Mouse (Mus musculus): ENCODE data around the gene Spon2.

Spon2 gene

GRCm38 (mm10) chr5:33218746-33219449, 643 bp upstream of the Spon2 start:
- no peak for DNase-seq (ENCODE audit: extremely low spot score, low spot score)

DNA sequence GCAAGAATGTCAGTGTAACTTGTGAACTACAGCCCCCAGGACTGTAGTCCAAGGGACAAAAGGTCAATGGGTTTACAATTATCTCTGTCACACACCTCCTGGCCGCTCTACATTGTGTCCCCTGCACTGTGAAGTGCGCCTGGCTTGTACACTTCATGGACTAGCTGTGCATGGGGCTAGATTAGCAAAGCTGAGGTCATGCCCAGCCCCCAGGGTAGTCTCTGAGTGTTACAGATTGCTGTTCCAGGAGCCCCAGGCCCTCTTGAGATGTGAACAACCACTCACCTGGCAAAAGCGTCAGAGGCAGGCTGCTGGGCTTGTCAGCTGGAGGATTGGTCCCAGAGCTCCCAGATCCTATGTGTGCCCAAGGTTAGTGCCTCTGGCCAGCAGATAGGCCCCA, 592 bp downstream of the Spon2 start:
- no peak for DNase-seq (ENCODE audit: extremely low spot score, low spot score)

DNA sequence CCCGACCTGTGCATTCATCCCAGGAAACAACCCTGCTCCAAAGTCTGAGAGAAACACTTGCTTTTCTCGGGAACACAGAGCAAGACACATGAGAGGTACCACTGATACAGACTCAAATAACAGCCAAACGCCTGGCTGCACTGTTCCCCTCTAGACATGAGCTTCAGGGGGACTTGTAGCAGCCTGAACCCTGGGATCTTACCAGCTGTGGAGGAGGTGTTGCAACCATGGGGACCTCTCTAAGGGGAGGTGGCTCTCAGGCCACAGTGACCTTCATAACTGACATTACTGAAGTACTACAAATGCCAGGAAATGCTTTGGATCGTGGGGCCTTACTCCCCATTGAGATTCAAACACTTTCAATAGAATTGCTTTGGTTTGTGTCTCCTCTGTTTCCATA, 3.5 kb downstream of the Spon2 start:
- DNase-seq (ENCODE audit: extremely low spot score, low spot score) = no peak

DNA sequence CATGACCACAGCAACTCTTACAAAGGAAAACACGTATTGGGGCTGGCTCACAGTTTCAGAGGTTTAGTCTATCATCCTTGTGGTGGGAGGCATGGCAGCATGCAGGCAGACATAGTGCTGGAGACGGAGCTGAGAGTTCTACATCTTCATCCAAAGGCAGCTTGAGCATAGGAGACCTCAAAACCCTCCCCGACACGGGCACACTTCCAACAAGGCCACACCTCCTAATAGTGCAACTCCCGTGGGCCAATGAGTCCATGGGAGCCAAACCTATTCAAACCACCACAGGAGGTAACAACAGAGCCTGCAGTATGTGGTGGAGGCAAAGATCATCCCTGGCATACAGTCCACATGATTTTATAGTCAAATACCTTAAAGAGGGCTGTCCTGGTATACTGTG, 7.0 kb downstream of the Spon2 start:
- no peak for DNase-seq (ENCODE audit: extremely low spot score, low spot score)

DNA sequence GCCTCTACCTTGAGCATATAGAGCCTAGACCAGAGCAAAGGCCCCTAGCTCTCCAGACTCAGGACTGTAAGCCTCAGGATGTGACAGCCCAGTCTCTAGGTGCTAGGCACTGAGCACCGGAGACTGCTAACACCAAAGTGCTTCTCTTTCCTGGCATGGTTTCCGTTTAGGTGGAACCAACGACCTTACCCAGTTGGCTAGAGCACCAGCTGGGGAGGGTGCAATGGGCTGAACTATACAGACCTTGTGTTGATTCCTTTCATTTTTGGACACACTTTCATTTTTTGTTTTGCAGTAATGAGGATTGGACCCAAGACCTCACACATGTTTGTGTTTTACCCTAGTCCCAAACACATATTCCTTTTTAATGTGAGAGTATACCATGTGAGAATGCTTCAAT, 7.7 kb downstream of the Spon2 start:
- DNase-seq (ENCODE audit: extremely low spot score, low spot score) = no peak

DNA sequence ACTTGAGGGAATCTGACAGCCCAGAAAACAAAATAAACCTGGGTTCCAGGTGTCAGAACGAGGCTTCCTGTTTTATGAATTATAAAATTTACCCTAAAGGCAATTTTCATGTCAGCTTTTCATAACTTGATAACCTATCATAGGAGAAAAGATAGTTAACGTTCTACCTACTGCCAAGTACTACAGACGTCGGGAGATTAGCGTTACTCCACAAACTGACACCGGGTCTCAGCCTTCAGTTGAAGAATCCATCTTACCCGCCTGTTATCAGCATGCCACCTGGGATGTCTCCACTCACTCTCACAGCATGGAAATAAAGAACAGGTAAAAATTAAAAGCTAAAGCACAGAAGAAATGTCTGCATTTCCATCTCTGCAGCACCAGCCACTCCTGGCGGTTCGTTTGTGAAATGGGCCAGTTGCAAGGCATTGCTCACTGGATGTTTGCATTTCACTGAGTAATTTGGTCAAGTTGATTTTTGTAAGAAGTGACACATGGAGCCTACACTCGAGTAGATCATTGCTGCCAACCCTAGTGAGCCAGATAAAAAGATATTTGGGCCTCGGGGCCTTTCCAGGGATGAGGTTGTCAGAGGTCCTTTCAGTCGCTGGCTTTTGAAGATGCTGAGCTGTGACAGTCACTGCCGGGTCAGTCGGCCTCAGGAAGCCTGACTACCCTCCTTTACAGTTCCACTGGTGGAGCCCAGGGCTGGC, 9.6 kb downstream of the Spon2 start:
- DNase-seq (ENCODE audit: extremely low spot score, low spot score) = no peak

GRCm38 (mm10) chr5:33207136-33207535, 11.1 kb downstream of the Spon2 start:
- DNase-seq (ENCODE audit: extremely low spot score, low spot score) = no peak

DNA sequence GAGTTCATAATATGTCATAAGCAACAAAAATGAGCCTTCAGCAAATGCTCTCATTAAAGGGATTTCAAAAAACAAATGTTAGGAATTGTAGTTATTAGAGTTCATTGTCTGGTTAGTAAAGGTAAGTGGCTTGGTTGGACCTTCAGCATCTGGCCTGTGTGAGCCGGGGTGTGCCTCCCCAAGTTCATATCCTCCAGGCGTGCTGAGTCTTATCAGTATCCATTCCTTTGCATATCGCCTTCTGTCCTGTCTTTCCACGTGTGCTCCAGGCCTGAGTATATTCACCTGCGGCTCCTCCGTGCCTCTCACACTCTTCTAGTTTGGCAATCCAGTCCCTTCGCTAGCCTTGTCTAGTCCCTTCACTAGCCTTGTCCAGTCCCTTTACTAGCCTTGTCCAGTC, 11.9 kb downstream of the Spon2 start:
- DNase-seq (ENCODE audit: extremely low spot score, low spot score) = no peak

DNA sequence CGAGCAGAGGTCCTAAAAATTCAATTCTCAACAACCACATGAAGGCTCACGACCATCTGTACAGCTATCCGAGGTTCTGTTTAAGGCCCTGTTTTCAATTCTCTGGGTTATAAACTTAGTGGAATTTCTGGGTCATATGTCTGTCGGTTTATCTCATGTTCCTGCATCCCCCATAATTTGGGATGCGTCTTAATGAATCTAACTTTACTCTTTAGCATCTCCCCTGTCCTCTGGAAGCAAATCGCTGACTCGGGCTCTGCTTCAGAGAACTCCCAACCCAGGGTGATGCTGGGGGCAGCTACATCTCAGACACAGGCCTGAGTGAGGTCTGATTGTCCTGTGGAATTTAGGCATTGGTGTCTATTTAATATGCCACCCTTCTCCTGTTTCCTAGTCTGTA, 14.0 kb downstream of the Spon2 start:
- no peak for DNase-seq (ENCODE audit: extremely low spot score, low spot score)

GRCm38 (mm10) chr5:33203691-33204242, 14.5 kb downstream of the Spon2 start:
- DNase-seq (ENCODE audit: extremely low spot score, low spot score) = peak; percentile 84

DNA sequence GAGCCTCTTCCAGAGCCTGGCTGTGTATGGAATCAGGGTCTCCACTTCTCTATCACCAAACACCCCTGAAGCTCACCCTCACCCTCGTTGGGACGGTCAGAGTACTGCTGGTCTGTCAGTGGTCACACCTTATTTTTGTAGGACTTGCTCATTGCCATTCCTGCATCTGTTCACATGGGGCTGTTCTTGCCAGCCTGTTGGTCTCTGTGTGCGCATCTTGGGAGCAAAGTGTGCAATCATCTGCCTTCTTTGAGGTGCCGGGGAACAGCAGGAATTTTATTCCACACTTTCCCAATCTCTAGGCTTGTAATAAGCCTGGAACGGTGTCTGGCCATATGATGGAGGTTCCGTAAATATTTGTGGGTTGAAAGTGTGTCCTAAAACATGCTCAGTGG, 15.1 kb downstream of the Spon2 start:
- no peak for DNase-seq (ENCODE audit: extremely low spot score, low spot score)

GRCm38 (mm10) chr5:33202516-33203170, 15.6 kb downstream of the Spon2 start:
- DNase-seq (ENCODE audit: extremely low spot score, low spot score) = no peak

- DNase-seq (ENCODE audit: extremely low spot score, low spot score) = no peak
Observed at GRCm38 (mm10) chr5:33201697-33202096, 16.6 kb downstream of the Spon2 start.

DNA sequence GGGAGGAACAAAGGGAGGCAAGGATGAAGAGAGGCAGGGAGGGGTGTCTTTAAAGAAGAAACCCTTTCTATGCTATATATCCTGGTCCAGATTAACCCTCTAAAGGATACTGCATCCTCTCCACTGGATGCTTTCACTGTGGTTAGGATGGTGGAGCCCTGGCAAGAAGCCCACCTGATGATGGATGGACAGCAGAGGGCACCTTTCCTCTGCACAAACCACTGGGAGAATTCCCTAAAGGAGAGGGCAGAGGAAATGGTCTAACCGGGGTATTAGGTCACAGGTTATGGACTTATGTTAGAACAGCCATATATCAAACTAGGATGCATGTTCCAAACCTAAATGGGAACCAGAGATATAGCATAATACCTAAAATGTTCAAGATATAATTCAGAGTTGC, 18.2 kb downstream of the Spon2 start:
- DNase-seq (ENCODE audit: extremely low spot score, low spot score) = no peak

GRCm38 (mm10) chr5:33195246-33195852, 22.9 kb downstream of the Spon2 start:
- no peak for DNase-seq (ENCODE audit: extremely low spot score, low spot score)

GRCm38 (mm10) chr5:33193567-33193966, 24.7 kb downstream of the Spon2 start:
- DNase-seq (ENCODE audit: extremely low spot score, low spot score) = no peak

Data from neural tube, embryonic 10.5 days (tissue).